ENCODE assay signal across 9 mouse cellular contexts in the genomic region with DNA sequence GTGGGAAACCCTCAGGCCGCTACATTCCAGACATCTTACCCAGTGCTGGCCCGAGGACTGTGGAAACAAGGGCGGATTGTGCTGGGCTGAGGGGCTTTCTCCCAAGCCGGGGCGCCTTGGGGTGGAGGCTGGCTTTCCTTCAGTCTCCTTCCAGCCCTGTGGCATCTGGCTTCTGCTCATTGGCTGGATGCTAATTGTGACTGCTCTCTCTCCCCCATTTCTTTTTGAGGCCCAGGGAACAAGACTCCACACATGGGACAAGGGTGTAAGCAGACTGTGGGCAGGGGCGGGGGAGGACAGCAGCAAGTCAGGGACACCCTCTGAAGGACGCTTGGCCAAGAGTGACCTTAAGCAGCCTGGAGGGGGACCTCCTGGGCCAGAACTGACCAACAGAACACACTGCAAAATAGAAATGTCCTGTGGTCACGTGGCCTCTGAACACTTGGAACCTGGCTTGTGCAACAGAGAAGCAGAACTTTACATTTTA. TPM values are rescaled to one million over a fixed set of nuclear protein-coding genes. Genes with fewer than 3 reads are reported as not detected.
A peak's percentile ranks its signal among the peaks of the same experiment; 100 is the strongest.
DNase-seq lines count a peak whose midpoint lies in the region; ATAC-seq and TF ChIP-seq lines count a peak whose summit lies in the region.
"Had no signal": no experiment of that assay in that cellular context is flagged by ENCODE, and none has a peak within 500 bp of the region (broad histone marks: within the 10 kb centered on the region; RNA-seq: fewer than 3 reads in every experiment).

No protein-coding gene starts in this region.

- peak in 1 of 2 experiments; percentile 27 for DNase-seq in left cerebral cortex, adult 2 months (ENCODE audit: extremely low spot score in 1 of 2, low spot score in 2 of 2)
- DNase-seq in left cerebral cortex, postnatal 10 days (ENCODE audit: extremely low spot score in 1 of 2, low spot score in 2 of 2), result no peak
- DNase-seq in liver, embryonic 14.5 days (ENCODE audit: low read depth in 3 of 3, low spot score in 3 of 3), result no peak
- peak; percentile 36 for DNase-seq in thymus, postnatal 4 days
- no peak for DNase-seq in cerebellum, adult 9-10 months

- TF ChIP-seq POLR2A in cortical plate, adult 2 months (IDR thresholded peaks at IDR 0.05; ENCODE audit: extremely low read depth, insufficient read depth, low read length), result no peak

- peaks cover 15% of the 10 kb centered on the region for H3K4me1 ChIP-seq in cortical plate, adult 2 months (ENCODE audit: control insufficient read depth, insufficient read depth, low read length)
- H3K4me1 ChIP-seq in hindbrain, embryonic 13.5 days (replicated peaks), result peaks cover 44% of the 10 kb centered on the region
- H3K4me1 ChIP-seq in liver, embryonic 14.5 days (replicated peaks; ENCODE audit: control insufficient read depth in 2 of 2, insufficient read depth in 2 of 2, low read length in 1 of 2), result peaks cover 38 to 56% of the 10 kb centered on the region in 2 experiments

- ATAC-seq in hindbrain, embryonic 13.5 days (ENCODE audit: low FRiP score), result 0 out of 2 replicates have a peak, but pooled peaks have one; percentile 31
- ATAC-seq in liver, embryonic 14.5 days (ENCODE audit: insufficient read depth), result peak; percentile 11; the same call in 1 of the 2 replicates
- ATAC-seq in megakaryocyte progenitor cell, adult 5-6 weeks (replicated peaks; ENCODE audit: poor library complexity), result no peak

- TF ChIP-seq EP300 in liver, embryonic 14.5 days (IDR thresholded peaks at IDR 0.05; ENCODE audit: low read depth), result no peak

- peak overlapping the region; percentile 81 for H3K27ac ChIP-seq in left cerebral cortex, adult 2 months
- H3K27ac ChIP-seq in cortical plate, adult 2 months (ENCODE audit: insufficient read depth, low read length), result peak overlapping the region; percentile 31
- H3K27ac ChIP-seq in hindbrain, embryonic 13.5 days, result peak overlapping the region; percentile 68
- H3K27ac ChIP-seq in liver, embryonic 14.5 days, result peak overlapping the region; percentile 30

- intact Hi-C loops in left cerebral cortex, adult 2 months (cut with DNase I), result loop anchor here (5.0 to 10.0 kb wide), 2 partner anchors 104 to 286 kb away; a partner anchor contains a TSS
- intact Hi-C loops in left cerebral cortex, postnatal 10 days (cut with DNase I), result no loop called here

- 31% methylated on average over 8 of the region's 8 CpGs for WGBS in hindbrain, embryonic 13.5 days
- WGBS in liver, embryonic 14.5 days (ENCODE audit: insufficient replicate concordance), result 32% methylated on average over 8 of the region's 8 CpGs

- H3K4me2 ChIP-seq in hindbrain, embryonic 13.5 days, result no peak overlapping the region
- H3K4me2 ChIP-seq in liver, embryonic 14.5 days (ENCODE audit: low read depth), result peak overlapping the region; percentile 49

- TF ChIP-seq CTCF in left cerebral cortex, adult 2 months (IDR thresholded peaks at IDR 0.05), result no peak
- TF ChIP-seq CTCF in cortical plate, adult 2 months (IDR thresholded peaks at IDR 0.05; ENCODE audit: extremely low read depth, insufficient read depth, low read length), result no peak
- no peak for TF ChIP-seq CTCF in liver, embryonic 14.5 days (IDR thresholded peaks at IDR 0.05; ENCODE audit: low read depth)

- no peaks in the 10 kb centered on the region for H3K36me3 ChIP-seq in hindbrain, embryonic 13.5 days
- H3K36me3 ChIP-seq in liver, embryonic 14.5 days (replicated peaks; ENCODE audit: control insufficient read depth, insufficient read depth, low read depth), result no peaks in the 10 kb centered on the region

- H3K9ac ChIP-seq in hindbrain, embryonic 13.5 days, result peak overlapping the region; percentile 60
- H3K9ac ChIP-seq in liver, embryonic 14.5 days (replicated peaks), result peak overlapping the region; percentile 49

- H3K9me3 ChIP-seq in hindbrain, embryonic 13.5 days, result no peaks in the 10 kb centered on the region
- H3K9me3 ChIP-seq in liver, embryonic 14.5 days (ENCODE audit: control insufficient read depth, low read length), result no peaks in the 10 kb centered on the region

- no peak overlapping the region for H3K4me3 ChIP-seq in left cerebral cortex, adult 2 months
- H3K4me3 ChIP-seq in cortical plate, adult 2 months (ENCODE audit: insufficient read depth, low read length), result no peak overlapping the region
- no peak overlapping the region for H3K4me3 ChIP-seq in hindbrain, embryonic 13.5 days
- H3K4me3 ChIP-seq in liver, embryonic 14.5 days (ENCODE audit: insufficient read depth in 1 of 2, low read depth in 2 of 2, low read length in 2 of 2), result no peak overlapping the region

- no peaks in the 10 kb centered on the region for H3K27me3 ChIP-seq in hindbrain, embryonic 13.5 days
- no peaks in the 10 kb centered on the region for H3K27me3 ChIP-seq in liver, embryonic 14.5 days (ENCODE audit: control insufficient read depth, insufficient read depth, low read length)

RNA-seq across cellular contexts. Expression of a gene that starts 3.7 kb away (rescaled TPM):
- total RNA-seq in left cerebral cortex, adult 2 months (2021), result not detected
- total RNA-seq in left cerebral cortex, postnatal 10 days (2021), result not detected
- not detected in 2 replicates for polyA plus RNA-seq in cortical plate, adult 2 months (2012; rRNA removed)
- polyA plus RNA-seq in hindbrain, embryonic 13.5 days (2015; fragmentation: Nextera tagmentation; extraction: Ambion mirVana), result 2.0 and 2.7 TPM in 2 replicates
- not detected in 2 replicates for polyA plus RNA-seq in liver, embryonic 14.5 days (2012; rRNA removed)
- 0.11 and 0.18 TPM in 2 replicates for polyA plus RNA-seq in liver, embryonic 14.5 days (2014; fragmentation: Nextera tagmentation; extraction: Ambion mirVana)
- total RNA-seq in megakaryocyte progenitor cell, adult 5-6 weeks (2015), result not detected in 2 replicates
- total RNA-seq in megakaryocyte progenitor cell, adult 5-6 weeks (2017), result not detected in 2 replicates
- polyA plus RNA-seq: small intestine, adult 2 months had no signal

RNA-seq across cellular contexts. Expression of a gene that starts 28.2 kb away (rescaled TPM):
- total RNA-seq in left cerebral cortex, adult 2 months (2021), result 100 to 1,000 TPM; 164 to 169 TPM
- total RNA-seq in left cerebral cortex, postnatal 10 days (2021), result 100 to 1,000 TPM; 135 to 137 TPM
- polyA plus RNA-seq in cortical plate, adult 2 months (2012; rRNA removed), result 72.7 and 73.3 TPM in 2 replicates
- 45.4 and 54.0 TPM in 2 replicates for polyA plus RNA-seq in hindbrain, embryonic 13.5 days (2015; fragmentation: Nextera tagmentation; extraction: Ambion mirVana)
- polyA plus RNA-seq in liver, embryonic 14.5 days (2012; rRNA removed), result 10.6 and 15.4 TPM in 2 replicates
- polyA plus RNA-seq in liver, embryonic 14.5 days (2014; fragmentation: Nextera tagmentation; extraction: Ambion mirVana), result 13.5 and 14.3 TPM in 2 replicates
- 23.1 and 25.1 TPM in 2 replicates for total RNA-seq in megakaryocyte progenitor cell, adult 5-6 weeks (2015)
- 71.4 and 99.8 TPM in 2 replicates for total RNA-seq in megakaryocyte progenitor cell, adult 5-6 weeks (2017)

Comparison
In these comparisons a context has a peak if more than half of its experiments do, and no peak if none do; other contexts are left out.
1. H3K27ac ChIP-seq: peak in every context shown above with its lines; median percentile 81 in left cerebral cortex, adult 2 months; 68 in hindbrain, embryonic 13.5 days; 31 in cortical plate, adult 2 months; 30 in liver, embryonic 14.5 days.